Mouse (Mus musculus) midbrain, embryonic 11.5 days (tissue): ENCODE results near the gene Adam11. TPM values are rescaled to one million over a fixed set of nuclear protein-coding genes. Genes with fewer than 3 reads are reported as not detected.

ENCODE experiments used
- ATAC-seq: fragments of 200-750 bp; cut with Nextera tagmentation; 2 replicates; pipeline ENCODE4 v1.8.0; 2017; ENCODE audit warnings: moderate TSS enrichment, moderate library complexity; ENCODE audit not compliant: low FRiP score
- DNase-seq: peaks from one replicate; pipeline ENCODE4 v3.0.0; 2015; ENCODE audit warnings: low spot score; ENCODE audit errors: missing footprints
- H3K27ac ChIP-seq: fragments of 300-500 bp; sonication (generic); 2 replicates; pipeline ENCODE4 v1.5.1; 2014; ENCODE audit warnings: low read depth, low read length
- H3K27me3 ChIP-seq: fragments of 300-500 bp; sonication (generic); 2 replicates; pipeline ENCODE4 v1.6.1; 2014; ENCODE audit warnings: mild to moderate bottlenecking, low read length, moderate library complexity, mixed read lengths; ENCODE audit not compliant: control insufficient read depth, insufficient read depth
- H3K36me3 ChIP-seq: fragments of 300-500 bp; sonication (generic); 2 replicates; pipeline ENCODE4 v1.6.1; 2014; ENCODE audit warnings: mild to moderate bottlenecking, low read length, moderate library complexity, mixed read lengths; ENCODE audit not compliant: control insufficient read depth, insufficient read depth
- H3K4me1 ChIP-seq: fragments of 300-500 bp; sonication (generic); 2 replicates; pipeline ENCODE4 v1.6.1; 2014; ENCODE audit warnings: low read length; ENCODE audit not compliant: control insufficient read depth, insufficient read depth
- H3K4me2 ChIP-seq: fragments of 300-500 bp; sonication (generic); 2 replicates; pipeline ENCODE4 v1.6.1; 2014; ENCODE audit warnings: mild to moderate bottlenecking, moderate library complexity
- H3K4me3 ChIP-seq: fragments of 300-500 bp; sonication (generic); 2 replicates; pipeline ENCODE4 v1.5.1; 2014; ENCODE audit warnings: low read depth, low read length
- H3K9ac ChIP-seq: fragments of 300-500 bp; sonication (generic); 2 replicates; pipeline ENCODE4 v1.6.1; 2014; ENCODE audit warnings: low read length
- H3K9me3 ChIP-seq: fragments of 300-500 bp; sonication (generic); 2 replicates; pipeline ENCODE4 v1.6.1; 2016; ENCODE audit warnings: low read length; ENCODE audit not compliant: control insufficient read depth
- WGBS: fragments of 180-500 bp; shearing (Covaris S2); extraction: QIAGEN DNeasy Blood & Tissue Kit; methylation state at CpG from one replicate; pipeline ENCODE4 v1.1.7; 2014; 5-methylcytosine and 5-hydroxymethylcytosine counted together
- polyA plus RNA-seq: library from polyadenylated mRNA; unstranded; fragments of >200 nt; fragmentation: Nextera tagmentation; extraction: Ambion mirVana; gene quantifications from 2 replicates; pipeline ENCODE4 v1.2.1, GENCODE M21; 2014

Gene Adam11
- polyA plus RNA-seq, 1 experiment from 2014 or later, result 13.8 TPM

DNA sequence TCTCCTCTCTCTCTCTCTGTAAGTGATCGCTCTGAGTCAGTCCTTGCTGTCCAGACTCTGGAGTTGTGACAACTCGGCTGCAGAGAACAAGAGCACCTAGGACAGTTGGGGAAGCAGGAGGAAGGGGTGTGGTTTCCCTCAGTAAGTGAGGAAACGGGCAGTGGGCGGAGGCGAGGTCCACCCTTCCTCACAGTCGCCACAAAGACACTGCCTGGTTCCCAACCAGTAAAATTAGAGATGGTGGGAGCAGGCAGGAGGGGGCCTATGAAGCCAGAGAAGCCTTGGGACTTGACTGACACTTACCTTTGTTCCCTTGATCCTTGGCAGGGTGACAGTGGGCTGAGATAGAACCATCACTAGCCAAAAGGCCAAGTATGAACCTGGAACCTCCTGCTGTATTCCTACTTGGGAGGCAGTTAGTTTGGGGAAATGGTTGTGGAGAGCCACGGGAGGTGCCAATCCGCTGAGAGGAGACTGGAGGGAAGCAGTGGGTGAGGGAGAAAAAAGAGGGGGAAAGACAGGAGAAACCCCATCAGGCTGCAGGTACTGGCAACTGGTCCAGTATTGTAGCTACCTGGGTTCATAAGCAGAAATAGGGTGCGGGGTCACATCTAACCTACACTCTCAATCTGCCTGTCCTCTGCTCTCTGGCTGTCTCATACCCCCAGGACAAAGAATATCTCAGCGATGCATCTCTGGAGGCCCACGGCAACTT is 19.2 kb downstream of the Adam11 start:
- Histone ChIP-seq H3K4me2 (no peak overlapping the region), H3K36me3 (no peaks in the 10 kb centered on the region), H3K27me3 (no peaks in the 10 kb centered on the region), H3K9ac (no peak overlapping the region), H3K27ac (no peak overlapping the region), H3K4me3 (no peak overlapping the region), H3K9me3 (no peaks in the 10 kb centered on the region), H3K4me1 (peaks cover 8% of the 10 kb centered on the region)
- no peak for DNase-seq
- no peak for ATAC-seq
- 48% methylated on average over 11 of the region's 11 CpGs for WGBS

DNA sequence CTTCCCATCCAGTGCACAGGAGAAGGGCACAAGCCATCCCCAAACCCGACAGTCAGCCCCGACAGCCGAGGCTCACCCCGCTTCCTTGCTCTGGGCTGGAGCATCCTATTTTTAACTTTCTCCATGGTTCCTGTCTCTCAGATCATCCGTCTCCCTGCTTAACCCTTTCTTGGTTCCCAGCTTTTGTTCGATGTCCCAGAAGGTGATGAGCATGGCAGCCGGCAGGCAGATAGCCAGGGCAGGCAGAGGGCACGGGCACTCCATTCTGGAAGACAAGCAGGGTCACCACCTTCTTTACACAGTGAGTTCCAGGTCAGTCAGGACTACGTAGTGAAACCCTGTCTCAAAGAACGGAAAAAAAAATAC is 19.7 kb downstream of the Adam11 start:
- Histone ChIP-seq H3K36me3 (no peaks in the 10 kb centered on the region), H3K9me3 (no peaks in the 10 kb centered on the region), H3K4me3 (no peak overlapping the region), H3K27ac (no peak overlapping the region), H3K27me3 (no peaks in the 10 kb centered on the region), H3K4me1 (peaks cover 8% of the 10 kb centered on the region), H3K9ac (no peak overlapping the region), H3K4me2 (no peak overlapping the region)
- 74% methylated on average over 10 of the region's 10 CpGs for WGBS
- no peak for ATAC-seq
- no peak for DNase-seq

DNA sequence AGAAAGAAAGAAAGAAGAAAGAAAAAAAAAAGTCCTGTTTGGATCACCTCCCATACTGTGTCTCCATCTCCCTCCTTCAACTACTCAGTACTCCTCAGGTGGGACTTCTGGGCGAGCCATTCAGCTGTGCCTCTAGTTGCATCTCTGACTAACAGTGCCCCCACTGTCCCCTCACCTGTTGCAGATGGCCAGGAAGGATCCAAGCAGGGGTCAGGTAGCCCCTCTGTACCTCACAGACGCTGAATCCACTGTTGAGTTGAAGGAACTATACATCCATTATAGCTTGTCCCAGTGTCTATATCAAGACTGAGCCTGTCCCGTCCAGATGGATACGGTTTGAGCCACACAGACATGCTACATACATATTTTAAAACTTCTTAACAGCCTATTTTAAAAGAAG is 20.3 kb downstream of the Adam11 start:
- H3K4me2 ChIP-seq, result no peak overlapping the region
- H3K9ac ChIP-seq, result no peak overlapping the region
- no peak for DNase-seq
- H3K9me3 ChIP-seq, result no peaks in the 10 kb centered on the region
- H3K27ac ChIP-seq, result no peak overlapping the region
- 89% methylated on average over 4 of the region's 4 CpGs for WGBS
- H3K27me3 ChIP-seq, result no peaks in the 10 kb centered on the region
- H3K36me3 ChIP-seq, result no peaks in the 10 kb centered on the region
- ATAC-seq, result no peak
- H3K4me3 ChIP-seq, result no peak overlapping the region
- H3K4me1 ChIP-seq, result peaks cover 8% of the 10 kb centered on the region

DNA sequence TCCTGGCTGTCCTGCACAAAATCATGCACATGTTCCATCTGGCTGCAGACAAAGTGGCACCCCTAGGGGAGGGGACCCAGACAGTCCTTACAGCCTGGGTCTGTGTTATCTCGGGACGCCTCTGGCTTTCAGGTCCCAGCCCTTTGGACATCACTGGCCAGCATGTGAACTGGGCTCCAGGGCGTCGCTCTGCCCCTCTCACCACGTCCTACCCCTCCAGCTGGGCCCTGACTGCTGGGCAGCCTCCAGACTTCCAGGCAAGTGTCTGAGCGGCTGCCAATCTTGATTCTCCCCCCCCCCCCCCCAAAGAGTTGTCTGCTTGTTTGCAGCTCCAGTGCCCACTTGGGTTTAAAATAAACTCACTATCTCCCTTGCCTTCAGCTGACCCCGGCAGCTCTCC is 22.2 kb downstream of the Adam11 start:
- Histone ChIP-seq H3K27ac (no peak overlapping the region), H3K27me3 (no peaks in the 10 kb centered on the region), H3K4me1 (no peaks in the 10 kb centered on the region), H3K4me2 (no peak overlapping the region), H3K4me3 (no peak overlapping the region), H3K9me3 (no peaks in the 10 kb centered on the region), H3K36me3 (no peaks in the 10 kb centered on the region), H3K9ac (no peak overlapping the region)
- ATAC-seq (no peak), DNase-seq (no peak)
- 69% methylated on average over 7 of the region's 7 CpGs for WGBS

DNA sequence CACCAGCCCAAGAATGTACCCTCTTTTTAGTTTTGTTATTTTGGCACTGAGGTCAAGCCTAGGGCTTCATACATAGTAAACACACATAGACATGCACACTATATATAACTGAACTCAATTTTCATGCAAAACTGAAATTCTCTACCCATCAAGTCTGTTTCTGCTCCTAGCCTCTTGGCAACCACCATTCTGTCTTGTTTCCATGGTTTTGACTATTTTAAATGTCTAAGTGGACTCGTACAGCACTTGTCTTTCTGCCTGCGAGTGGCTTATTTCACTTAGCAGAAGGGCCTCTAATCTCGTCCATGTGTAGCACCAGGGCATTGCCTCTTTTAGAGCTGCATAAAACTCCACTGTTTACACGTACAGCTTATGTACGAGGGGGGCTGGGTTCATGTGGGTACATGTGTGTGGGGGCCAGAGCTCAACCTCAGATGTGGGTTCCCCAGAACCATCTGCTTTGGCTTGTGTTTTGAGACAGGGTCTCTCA is 26.5 kb downstream of the Adam11 start:
- H3K9ac ChIP-seq, result no peak overlapping the region
- no peaks in the 10 kb centered on the region for H3K4me1 ChIP-seq
- no peaks in the 10 kb centered on the region for H3K27me3 ChIP-seq
- WGBS, result 83% methylated on average over 5 of the region's 5 CpGs
- no peak overlapping the region for H3K27ac ChIP-seq
- DNase-seq, result no peak
- no peaks in the 10 kb centered on the region for H3K36me3 ChIP-seq
- no peaks in the 10 kb centered on the region for H3K9me3 ChIP-seq
- no peak for ATAC-seq
- H3K4me2 ChIP-seq, result no peak overlapping the region
- no peak overlapping the region for H3K4me3 ChIP-seq

DNA sequence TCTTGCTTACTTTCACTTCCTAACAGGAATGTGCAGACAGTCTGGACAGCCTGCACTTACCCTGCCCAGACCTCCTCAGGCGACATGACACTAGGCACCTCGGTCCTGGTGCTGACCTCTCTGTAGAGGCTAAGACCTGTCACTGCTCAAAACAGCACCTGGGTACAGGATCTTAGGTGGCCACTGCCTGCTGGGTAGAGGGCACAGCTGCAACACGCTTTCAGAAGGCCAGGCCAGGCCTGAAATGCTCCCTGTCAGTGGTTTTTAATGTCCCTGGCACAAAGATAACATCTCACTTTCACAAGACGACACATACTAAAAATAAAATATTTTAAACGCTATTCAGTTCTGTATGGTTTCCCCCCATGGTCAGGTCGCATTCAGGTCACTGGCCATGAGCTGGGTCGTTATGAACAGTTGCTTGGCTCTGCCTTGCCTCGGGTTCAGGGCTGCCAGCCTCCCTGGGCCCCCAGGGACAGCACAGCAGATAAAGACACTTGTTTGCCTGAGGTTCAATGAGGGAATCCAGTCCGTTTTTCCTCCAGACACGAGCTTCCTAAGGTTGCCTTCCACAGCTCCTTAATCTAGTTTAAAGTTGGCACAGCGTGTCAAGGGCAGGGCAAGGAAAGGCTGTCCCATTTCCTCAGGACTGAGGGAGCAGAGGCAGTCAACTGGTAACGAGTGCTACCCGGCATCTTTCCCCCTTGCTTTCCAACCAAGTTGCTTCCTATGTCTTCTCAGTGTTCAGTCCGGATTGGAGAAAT is 30.6 kb downstream of the Adam11 start:
- H3K4me3 ChIP-seq, result no peak overlapping the region
- 72% methylated on average over 14 of the region's 14 CpGs for WGBS
- no peaks in the 10 kb centered on the region; the same call in 1 of the 2 replicates for H3K36me3 ChIP-seq
- H3K9me3 ChIP-seq, result no peaks in the 10 kb centered on the region
- no peak overlapping the region for H3K9ac ChIP-seq
- no peak overlapping the region for H3K27ac ChIP-seq
- H3K4me2 ChIP-seq, result no peak overlapping the region
- DNase-seq (no peak), ATAC-seq (no peak)
- H3K27me3 ChIP-seq, result no peaks in the 10 kb centered on the region
- no peaks in the 10 kb centered on the region for H3K4me1 ChIP-seq

DNA sequence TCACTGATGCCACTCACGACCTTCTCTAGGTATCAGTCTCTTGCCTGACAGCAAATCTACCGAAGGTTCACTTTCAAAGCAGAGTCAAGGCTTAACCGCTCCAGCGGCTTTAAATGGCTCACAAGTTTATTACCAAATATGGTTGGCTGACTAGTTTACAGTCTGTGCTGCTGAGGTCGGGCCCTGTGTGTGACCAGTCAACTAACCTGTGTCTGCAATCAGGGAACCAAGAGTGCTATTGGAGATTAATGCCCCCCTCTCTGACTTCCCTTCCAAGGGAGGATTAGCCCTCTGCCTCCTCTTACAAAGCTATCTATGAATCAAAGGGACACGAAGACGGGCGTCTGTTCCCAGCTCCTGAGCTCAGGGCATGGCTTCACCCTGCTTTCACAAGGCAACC is 32.9 kb downstream of the Adam11 start:
- WGBS, result 52% methylated on average over 8 of the region's 8 CpGs
- no peak overlapping the region for H3K4me2 ChIP-seq

DNA sequence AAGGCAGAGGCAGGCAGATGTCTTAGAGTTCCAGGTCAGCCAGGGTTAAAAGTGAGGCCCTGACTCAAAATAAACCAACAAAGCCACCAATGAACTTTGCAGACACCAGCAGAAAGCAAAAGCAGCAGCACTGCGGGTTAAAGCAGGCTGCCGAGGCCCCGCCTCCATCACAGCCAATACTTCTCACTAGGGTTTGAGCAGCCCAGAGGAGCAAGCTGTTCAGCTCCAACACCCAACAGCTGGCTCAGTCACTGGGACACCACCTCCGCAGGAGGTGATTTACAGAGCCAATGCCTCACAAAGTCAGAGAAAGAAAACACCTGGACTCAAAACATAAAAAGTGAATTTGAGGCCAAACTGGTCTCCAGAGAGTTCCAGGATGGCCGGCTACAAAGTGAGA is 42.2 kb downstream of the Adam11 start:
- peaks cover 14% of the 10 kb centered on the region for H3K36me3 ChIP-seq
- H3K9me3 ChIP-seq, result no peaks in the 10 kb centered on the region
- H3K4me3 ChIP-seq, result no peak overlapping the region
- ATAC-seq (no peak), DNase-seq (no peak)
- H3K27me3 ChIP-seq, result no peaks in the 10 kb centered on the region
- no peak overlapping the region for H3K4me2 ChIP-seq
- H3K9ac ChIP-seq, result no peak overlapping the region
- no peak overlapping the region for H3K27ac ChIP-seq
- WGBS, result 86% methylated on average over 5 of the region's 5 CpGs
- no peaks in the 10 kb centered on the region for H3K4me1 ChIP-seq

More for the DNA sequence above, 32.9 kb downstream of the Adam11 start:
- H3K36me3 ChIP-seq, result peaks cover 6% of the 10 kb centered on the region; the same call in 1 of the 2 replicates
- no peak overlapping the region for H3K27ac ChIP-seq
- DNase-seq (no peak), ATAC-seq (no peak)
- H3K9me3 ChIP-seq, result no peaks in the 10 kb centered on the region
- no peak overlapping the region for H3K4me3 ChIP-seq
- no peak overlapping the region for H3K9ac ChIP-seq
- no peaks in the 10 kb centered on the region for H3K4me1 ChIP-seq
- H3K27me3 ChIP-seq, result no peaks in the 10 kb centered on the region

DNA sequence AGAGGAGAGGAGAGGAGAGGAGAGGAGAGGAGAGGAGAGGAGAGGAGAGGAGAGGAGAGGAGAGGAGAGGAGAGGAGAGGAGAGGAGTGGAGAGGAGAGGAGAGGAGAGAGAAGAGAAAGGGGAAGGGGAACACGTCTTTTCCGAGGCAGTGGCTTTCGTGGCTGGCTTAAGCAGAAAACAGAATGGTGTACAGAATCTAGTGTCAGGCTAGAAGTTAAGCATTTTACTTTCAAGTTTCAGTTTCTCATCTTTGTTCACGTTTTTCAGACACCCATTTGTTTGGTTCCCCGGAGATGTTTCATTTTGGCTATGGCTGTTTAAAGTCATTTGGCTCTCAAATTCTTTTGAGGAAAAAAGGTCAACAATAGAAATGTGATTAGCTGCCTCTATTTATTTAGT is 47.0 kb downstream of the Adam11 start:
- Histone ChIP-seq H3K9me3 (no peaks in the 10 kb centered on the region), H3K27ac (no peak overlapping the region), H3K4me2 (no peak overlapping the region), H3K27me3 (no peaks in the 10 kb centered on the region), H3K36me3 (peaks cover 5% of the 10 kb centered on the region; the same call in 1 of the 2 replicates), H3K9ac (no peak overlapping the region), H3K4me1 (no peaks in the 10 kb centered on the region), H3K4me3 (no peak overlapping the region)
- WGBS, result 83% methylated on average over 5 of the region's 5 CpGs
- no peak for DNase-seq
- no peak for ATAC-seq
